Mouse (Mus musculus) WW6 (cell line): Measurements from ENCODE around the gene Gabrb2.

ENCODE experiments used
- DNase-seq: peaks from one replicate; pipeline ENCODE4 v3.0.0-alpha.2; 2013; ENCODE audit warnings: low read depth, low spot score

Gabrb2 gene

DNA sequence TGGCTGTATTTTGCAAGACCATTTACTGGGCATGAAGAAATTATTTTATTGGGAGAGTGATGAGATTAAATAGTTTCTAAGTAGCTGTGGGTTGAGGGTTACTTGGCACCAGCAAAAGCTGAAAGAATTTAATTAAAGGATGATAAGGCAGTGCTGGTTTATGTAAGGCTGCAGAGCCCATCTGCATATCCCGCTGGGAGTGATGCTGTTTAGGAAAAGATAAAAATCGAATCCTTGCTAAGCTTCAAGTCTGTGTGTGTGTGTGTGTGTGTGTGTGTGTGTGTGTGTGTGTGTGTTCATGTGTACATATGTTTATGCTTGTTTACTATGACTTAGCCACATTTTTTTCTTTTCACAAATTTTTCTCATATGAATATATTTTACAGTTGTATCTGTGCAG lies 113.0 kb downstream of the Gabrb2 start:
- DNase-seq: no peak

DNA sequence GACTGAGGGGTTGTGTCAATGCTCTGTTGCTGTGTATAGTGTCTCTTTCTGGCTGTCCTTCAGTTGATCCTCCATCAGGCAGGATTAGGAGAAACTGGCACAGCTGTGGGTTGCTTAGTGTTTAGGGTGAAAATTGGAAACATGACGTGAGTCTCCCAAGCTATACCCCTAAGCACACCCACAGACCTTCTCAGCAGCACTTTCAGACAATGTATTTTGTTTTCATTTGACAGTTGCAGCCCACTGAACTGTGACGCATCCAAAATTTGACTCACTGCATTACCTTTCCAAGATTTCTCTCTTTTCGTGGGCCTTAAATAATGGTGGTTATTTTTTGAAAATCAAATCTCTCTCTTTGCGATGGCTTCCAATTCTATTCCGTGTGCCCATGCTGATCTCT lies 115.7 kb downstream of the Gabrb2 start:
- no peak for DNase-seq

DNA sequence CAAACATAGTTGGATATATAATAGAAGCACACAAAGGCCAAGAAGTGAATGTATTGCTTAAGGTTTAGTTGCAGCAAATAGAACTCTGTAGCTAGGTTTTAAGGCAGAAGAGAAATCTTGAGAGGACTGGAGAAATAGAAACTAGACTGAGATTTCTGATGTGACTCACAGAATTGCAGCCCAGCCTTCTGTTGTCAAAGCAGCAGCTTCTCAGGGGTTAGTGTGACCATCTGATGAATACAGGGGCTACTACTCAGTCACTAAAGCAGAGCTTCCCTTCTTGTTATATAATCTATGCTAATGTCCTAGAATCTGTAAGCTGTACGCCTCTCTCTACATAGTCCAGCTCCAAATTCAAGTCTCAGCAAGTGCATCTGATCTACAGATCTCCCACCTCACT lies 116.3 kb downstream of the Gabrb2 start:
- DNase-seq: no peak

DNA sequence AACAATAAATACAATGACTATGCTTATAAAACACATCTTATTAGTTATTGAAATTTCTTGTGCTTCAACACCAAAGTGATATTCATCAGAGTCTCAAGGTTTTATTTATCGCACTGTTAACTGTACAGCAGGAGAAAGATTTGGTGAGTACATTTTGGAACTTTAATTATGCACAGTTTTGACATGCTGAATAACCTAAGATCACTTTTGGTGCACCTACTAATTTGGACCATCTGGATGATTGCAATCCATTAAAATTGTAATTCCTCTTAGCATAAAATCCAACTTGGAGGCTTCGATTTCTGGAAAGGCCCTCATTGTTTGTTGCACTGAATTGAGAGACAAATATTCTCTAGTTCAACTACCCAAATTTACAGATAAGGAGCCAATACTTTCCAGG lies 123.3 kb downstream of the Gabrb2 start:
- DNase-seq: no peak

DNA sequence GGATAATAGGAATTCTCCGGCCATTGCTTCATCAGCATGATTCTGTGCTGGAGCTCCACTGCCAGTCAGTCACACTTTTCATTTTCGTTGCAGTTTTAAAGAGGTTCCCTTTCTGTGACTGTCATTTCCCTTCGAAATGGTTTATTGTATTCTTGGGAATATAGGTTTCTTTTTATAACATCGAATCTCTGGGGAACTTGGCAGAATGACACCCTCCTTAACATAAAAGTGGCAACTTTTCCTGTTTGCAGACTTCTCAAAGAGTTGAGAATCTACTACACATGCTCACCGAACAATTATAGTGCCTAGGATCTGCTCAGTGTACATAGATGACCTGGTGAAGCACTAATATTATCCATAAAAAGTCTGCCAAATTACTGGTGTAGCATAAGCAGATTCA lies 146.5 kb downstream of the Gabrb2 start:
- no peak for DNase-seq

DNA sequence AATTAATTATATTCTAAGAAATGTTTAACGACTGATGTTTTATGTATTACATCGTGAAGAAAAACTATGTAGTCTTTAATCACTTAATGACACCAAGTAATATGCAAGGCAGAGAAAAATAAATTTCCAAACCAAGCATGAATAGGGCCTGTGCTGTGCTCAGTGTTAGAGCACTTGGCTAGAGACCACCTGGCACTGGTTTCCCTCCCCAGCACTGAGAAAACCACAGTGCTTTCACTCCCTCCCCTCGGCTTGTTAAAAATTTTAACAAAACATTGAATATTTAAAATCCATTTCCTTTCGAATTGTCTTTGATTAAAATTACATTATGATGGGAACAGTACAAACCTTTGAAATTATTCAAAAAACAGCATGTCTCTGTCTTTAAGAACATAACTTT lies 151.9 kb downstream of the Gabrb2 start:
- no peak for DNase-seq

DNA sequence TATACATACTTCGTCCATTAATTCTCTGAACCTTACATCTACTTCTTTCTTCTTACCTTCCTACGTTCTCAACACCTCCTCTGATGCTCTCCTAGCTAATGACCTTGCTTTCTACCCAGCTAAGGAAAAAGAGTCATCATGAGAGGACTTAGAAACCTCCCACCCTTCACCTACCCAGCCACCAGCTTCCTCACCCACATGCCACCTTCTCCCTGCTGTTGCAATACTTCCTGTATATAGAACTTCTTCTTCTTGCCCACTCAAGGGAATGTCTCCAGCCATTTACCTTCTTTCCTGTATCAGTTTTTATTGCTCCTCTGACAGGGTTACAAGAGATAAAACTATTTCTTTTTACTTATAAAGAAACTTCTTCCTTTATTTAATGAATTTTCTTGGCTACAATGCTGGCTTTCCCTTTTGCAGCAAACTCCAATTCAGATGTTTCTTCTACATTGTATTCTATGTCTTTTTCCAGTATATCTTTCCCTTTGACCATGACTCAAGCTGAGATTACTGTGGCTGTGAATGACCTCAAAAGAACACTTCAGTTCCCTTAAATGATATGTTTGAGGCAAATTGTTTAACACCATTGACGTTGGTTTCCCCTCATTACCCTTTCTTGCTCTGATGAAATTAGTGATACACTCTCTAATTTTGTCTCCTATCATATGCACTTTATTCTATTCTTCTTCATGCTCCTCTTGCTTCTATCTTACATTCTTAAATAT lies 155.8 kb downstream of the Gabrb2 start:
- no peak for DNase-seq

DNA sequence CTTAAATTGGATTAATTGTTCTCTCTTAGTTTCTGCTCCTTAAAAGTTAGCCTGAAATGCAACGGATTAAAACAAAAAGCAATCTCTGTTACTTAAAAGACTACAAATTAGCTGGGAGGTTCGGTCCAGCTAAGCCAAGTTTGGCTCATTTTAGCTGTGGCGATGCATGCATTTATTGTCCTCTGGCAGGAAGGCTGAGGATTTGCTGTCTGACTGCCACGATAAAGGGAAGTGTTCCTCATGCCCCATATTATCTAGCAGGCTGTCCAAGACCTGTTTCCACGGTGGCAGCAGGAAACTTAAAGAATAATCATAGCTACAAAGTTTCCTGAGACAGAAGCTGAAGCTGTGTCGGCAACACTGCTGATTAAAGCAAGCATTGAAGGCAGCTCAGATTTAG lies 160.2 kb downstream of the Gabrb2 start:
- DNase-seq: no peak

DNA sequence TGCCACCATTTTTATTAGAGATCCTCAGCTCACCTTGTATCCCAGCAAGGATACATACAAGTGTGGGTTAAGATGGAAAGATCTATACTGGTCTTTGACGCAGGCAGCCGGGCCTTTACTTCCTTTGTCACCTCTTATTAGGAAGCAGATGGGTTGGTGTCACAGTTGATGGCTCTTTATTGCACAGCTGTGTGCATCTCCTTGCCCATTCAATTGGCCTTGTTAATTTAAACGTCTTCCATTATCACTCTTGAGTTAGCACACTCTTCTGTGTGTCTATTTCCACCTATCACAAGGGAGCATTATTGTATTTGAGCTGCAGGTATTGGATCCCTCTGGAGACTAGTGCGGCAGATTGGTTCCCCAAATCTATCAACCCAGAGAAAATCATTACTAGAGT lies 161.6 kb downstream of the Gabrb2 start:
- no peak for DNase-seq

DNA sequence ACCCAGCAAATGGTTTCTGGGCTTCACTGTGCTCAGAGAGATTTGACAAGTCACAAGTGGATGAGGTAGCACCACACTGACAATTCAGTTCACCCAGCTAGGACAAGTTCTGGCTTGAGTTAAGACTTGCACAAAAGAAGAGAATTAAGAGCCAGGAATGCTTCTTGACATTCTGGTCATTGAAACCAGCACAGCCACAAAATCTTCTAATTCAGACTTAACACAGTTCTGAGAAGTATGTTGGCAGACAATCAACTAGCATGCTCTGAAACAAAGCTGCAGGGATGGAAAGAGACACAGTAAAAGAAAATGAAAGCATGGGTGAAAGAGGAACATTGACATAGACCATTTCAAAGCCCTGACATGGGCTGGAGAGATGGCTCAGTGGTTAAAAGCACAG lies 162.2 kb downstream of the Gabrb2 start:
- DNase-seq: no peak

DNA sequence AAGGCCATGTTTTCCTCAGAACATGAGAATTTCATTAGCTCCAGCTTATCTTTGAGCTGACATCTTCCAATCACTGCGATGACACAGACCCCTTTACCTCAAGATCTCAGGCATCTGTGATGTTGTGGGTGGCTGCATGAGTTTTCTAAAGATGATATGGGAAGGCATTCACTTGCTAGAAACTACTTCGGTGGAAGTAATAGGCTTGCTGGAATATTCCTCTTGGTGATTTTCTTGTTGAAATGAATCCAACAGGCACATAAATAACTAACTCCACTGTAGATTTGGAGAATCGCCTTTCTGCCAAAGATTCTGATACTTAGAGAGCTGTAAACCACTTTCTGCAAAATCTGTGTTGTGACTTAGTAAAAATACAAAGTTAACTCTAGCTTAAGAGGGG lies 172.9 kb downstream of the Gabrb2 start:
- no peak for DNase-seq

DNA sequence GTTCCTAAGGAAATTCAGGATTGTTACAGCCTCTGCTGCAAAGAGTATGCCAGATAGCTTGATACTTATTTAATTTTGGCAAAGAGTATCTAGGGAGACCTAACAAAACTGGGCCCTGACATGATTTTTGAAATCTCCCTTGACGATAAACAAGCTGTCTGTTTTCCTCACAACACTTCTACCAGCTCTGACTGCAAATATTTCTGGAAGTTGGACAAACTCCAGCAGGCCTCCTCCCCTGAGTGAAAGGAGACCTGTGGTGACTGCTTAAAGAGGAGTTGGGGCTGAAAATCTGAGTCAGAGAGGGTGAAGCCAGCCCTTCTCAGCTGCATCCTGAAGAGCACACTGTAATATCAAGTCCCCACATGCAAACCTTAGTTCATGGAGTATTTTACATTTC lies 186.7 kb downstream of the Gabrb2 start:
- no peak for DNase-seq

DNA sequence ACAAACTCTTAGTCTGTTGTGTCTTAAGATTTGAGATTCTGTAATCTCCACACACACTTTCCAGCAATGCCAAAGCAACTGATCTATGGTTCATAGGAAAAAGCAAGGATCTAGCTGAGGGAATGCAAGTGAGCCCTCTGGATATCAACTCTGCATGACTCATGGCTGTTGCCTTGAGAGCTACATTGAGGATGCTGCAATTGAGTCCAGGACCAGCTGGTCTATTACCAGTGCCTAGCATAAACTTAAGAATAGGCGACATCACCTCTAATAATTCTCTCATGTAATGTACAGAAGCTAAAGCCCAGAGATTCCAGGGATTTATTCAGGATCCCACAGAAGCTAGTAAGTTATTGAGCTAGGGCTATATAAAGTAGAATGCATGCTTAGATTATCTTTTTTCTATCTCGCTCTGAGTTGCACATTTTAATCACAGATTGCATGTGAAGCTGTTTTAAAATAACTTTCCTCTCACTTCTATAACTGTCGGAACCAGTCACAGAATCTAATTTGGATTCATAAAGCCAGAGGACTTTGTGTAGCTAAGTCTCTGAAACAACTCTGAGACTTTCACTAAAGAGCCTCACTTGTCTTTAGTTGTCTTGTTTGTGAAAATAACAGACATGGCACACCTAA lies 189.7 kb downstream of the Gabrb2 start:
- no peak for DNase-seq

DNA sequence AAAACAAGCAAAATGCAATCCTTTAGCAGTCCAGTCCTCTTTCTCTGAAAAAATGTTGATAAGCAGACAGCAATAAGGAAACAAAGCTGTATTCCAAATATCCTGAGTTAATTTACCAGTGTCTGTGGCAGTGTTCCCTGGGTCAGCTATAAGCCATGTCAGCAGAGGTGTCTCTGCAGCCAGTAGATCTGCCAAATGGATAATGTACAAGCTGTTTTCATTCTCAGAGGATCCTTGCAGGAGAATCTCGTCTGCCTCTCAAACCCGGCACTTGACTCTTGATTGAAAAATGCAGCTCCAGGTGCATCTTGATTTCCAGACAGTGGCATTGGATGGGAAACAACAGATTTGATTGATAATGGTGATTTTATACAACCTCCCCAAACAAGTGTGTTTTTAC lies 198.6 kb downstream of the Gabrb2 start:
- DNase-seq: no peak

DNA sequence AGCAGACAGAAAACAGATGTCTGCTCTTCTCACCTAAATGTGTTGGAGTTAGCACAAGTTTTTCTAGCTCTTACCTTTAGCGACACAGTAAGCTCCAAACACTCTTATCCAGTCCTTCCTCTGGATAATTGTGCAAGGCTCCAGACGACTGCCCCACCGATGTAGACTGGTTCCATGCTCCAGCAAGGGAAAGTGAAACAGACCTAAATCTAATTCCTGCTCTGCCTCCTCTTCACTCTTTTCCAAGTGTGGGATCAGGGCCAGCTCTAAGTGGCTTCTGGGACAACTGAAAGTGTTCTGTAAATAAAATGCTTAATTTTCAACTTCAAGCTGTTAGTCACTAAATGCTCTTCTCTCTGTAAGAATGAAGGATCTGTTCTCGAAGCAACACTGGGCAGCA lies 201.6 kb downstream of the Gabrb2 start:
- DNase-seq: no peak

DNA sequence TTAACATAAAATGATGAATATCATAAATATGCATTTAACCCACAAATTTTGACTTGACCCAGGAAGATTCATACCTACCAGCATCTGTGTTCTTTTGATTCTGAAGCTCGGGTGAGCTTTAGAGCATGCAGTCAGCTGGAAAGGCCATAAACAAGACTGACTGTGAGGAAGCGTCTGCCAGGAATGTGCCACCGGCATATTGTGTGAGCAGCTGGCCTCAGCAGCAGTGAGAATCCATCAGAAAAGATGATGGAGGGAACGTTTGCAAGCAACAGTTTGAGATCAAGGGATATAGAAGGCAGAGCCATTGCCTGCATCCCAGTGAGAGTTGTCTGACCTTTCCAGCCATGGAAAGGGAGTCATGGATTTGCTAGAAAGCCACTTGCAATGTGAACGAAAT lies 230.6 kb downstream of the Gabrb2 start:
- DNase-seq: no peak

DNA sequence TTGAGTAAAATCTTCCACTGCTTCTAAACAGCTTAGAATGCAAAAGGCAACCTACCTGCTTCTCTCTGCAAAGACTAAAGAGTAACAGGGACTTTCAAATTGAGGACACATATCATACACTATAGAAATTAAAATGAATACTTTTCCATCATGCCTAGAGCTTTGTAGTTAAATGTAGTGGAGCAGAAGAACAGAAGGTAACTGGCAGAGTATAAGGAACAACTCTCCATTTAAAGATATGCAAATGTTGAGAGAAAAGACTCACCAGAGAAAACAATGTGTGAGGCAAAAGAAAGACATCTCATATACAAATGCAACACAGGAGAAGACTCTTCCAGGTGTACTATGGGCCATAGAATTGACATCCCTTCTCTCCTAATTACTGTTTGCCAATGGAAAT lies 232.0 kb downstream of the Gabrb2 start:
- DNase-seq: no peak

DNA sequence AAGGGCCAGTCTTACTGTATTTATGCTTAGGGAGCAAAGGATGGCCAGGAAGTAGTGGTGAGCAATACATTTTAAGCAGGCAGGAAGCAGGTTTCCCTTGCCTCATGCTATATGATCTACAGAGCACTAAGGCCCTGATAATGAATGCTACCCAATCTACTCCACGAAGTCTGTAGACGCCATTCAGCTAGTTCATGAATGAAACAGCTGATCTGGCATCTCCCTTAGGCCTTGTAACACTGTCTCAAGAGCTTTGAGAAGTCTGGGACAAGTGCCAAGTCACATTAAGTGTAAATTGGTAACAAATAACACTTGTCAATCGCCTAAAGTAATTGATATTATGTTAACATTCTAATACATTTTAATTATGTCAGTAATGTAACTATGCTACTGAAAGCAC lies 234.6 kb downstream of the Gabrb2 start:
- no peak for DNase-seq

DNA sequence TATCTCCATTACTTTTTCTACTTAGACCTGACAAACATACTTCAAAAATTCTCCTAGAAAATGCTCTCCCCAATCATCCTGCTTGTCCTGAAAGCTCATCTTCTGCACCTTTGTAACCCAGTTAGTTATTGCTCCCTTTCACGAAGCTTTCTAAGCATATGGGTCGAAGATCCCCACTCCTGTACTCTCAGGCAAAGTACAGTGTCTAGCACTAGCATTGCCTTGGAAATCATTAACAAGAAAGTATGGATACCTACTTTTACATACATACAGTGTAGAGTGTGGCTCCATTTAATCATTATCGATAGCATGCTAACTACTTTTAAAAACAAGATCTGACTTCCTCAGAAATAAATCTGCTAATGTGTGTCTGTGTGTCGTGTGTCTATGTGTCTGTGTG lies 249.1 kb downstream of the Gabrb2 start:
- no peak for DNase-seq
